Mouse (Mus musculus) right cerebral cortex, adult 18-20 months (tissue): ENCODE results near the gene Ell.
"Not testable (repeated sequence)": the region's sequence is repeated elsewhere in the genome, so short reads cannot be mapped to it uniquely, and the experiment has no call there.

Experiments used
- DNase-seq: peaks from one replicate; pipeline ENCODE4 v3.0.0; 2022; ENCODE audit warnings: mixed read lengths

Ell gene

GRCm38 (mm10) chr8:70570360-70570759, 31.1 kb downstream of the Ell start:
- no peak for DNase-seq

DNA sequence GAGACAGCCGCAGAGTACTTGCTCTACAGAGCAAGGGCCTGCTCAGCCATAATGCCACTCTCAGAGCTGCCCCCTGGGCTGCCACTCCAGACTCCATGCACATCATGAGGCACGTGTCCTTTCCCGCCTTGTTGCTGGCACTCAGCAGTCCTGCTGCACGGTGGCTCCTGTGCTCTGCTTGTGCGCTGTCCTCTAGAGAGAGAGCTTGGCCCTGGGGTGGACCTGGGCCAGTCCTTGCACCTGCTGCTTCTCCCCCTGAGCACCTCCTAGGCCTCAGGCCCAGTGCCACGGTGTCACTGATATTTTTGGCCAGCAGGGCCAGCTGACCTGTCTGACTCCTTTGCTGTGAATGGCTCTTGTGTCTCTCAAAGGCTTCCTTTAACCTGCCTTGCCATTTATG, 31.7 kb downstream of the Ell start:
- DNase-seq = no peak

DNA sequence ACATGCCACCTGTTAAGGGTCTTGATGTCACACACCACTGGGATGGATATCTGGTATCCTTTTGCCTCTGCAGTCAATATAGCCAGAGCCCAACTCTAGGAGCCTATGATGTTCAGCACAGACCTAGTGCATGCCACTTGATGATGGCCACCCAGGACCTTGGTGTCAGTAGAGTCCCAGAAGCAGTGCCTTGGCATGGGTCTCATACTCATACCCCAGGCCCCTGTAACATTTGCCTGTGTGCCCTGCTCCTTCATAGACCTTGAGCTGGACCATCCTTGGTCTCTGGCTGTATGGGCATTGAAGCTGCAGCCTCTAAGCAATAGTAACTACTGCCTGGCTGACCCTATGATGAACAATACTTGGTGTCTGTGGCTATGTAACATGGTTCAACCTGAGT, 35.0 kb downstream of the Ell start:
- no peak for DNase-seq

DNA sequence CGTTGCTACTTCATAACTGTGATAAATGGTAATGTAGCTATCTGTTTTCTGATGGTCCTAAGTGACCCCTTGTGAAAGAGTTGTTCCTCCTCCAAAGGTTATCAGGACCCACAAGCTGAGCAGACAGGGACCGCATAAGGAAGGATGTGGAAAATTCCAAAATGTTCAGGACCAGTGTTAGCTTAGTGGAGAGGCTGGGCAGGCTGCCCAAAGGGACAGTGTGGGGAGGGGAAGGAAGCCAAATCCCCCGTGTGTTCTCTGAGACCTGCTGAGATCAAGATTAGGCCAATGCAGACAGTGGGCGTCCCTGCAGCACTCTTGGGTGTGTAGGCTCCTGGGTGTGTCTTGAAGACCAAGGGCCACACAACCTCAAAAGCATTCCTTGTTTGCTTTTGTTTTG, 35.7 kb downstream of the Ell start:
- no peak for DNase-seq

- DNase-seq = no peak
These were observed 38.0 kb downstream of the Ell start for GRCm38 (mm10) chr8:70577207-70577606.

- no peak for DNase-seq
These were observed 44.5 kb downstream of the Ell start for GRCm38 (mm10) chr8:70583476-70584387.

DNA sequence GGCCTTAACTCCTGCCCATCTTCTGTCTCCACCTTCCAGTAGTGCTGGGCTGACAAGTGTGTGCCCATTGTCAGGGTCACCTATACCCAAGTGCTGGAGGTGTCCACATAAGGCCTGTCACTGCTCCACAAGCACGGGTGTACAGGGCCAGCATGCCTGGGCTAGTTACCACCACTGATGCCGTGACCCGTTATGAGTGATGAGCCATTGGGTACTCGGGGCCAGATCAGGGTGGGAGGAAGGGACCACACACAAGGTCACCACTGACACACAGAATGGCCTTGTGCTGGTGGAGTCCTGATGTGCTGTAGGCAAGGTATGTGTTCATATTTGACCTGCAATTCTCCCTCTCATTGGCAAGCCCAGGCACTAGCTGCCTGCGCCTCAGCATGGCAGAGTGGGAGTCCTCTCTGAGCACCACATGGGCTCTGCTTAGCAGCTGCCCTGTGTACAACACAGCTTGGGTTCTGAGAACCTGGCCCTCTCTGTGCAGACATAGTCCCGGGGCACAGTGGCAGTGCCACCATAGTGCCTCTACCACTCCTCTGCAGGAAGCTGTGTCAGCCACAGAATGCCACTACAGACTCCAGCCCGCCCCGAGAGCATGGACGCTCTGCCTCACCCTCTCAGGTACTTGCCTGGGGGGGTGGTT, 45.5 kb downstream of the Ell start:
- no peak for DNase-seq

GRCm38 (mm10) chr8:70585258-70585652, 46.0 kb downstream of the Ell start:
- peak; percentile 66 for DNase-seq

DNA sequence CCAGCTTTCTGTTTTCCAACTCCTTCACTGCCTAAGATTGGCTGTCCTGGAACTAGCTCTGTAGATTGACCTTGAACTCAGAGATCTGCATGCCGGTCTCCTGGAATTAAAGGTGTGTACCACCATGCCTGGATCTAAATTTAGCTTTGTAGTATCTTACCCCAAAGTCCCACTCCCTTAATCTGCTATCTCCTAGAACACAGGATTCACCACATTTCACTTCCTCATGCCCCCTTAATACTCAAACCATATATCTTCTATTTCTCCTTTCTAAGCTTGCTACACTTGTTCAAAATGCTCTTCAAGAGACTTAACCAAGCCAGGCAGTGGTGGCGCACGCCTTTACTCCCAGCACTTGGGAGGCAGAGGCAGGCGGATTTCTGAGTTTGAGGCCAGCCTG, 48.7 kb downstream of the Ell start:
- not testable (repeated sequence) for DNase-seq

GRCm38 (mm10) chr8:70591569-70591968, 52.3 kb downstream of the Ell start:
- DNase-seq = no peak

DNA sequence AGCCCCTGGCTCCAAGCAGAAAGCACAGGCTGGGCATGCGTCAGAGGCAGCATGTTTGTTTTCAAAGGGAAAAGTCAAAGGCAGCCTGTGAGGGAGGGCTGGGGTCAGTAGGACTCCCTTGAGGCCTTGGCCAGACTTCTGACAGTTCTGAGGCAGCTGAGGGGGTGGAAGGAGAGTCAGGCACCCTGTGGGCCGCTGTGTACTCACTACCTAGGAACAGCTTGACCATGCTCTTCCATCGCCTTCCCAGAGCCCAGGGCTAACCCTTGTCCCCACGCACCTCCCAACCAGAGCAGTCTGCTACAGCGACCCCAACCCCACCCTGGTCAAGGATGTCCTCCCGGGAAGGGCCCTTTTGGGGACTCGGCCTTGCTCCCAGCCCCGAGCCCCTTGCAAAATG, 53.9 kb downstream of the Ell start:
- DNase-seq = no peak

DNA sequence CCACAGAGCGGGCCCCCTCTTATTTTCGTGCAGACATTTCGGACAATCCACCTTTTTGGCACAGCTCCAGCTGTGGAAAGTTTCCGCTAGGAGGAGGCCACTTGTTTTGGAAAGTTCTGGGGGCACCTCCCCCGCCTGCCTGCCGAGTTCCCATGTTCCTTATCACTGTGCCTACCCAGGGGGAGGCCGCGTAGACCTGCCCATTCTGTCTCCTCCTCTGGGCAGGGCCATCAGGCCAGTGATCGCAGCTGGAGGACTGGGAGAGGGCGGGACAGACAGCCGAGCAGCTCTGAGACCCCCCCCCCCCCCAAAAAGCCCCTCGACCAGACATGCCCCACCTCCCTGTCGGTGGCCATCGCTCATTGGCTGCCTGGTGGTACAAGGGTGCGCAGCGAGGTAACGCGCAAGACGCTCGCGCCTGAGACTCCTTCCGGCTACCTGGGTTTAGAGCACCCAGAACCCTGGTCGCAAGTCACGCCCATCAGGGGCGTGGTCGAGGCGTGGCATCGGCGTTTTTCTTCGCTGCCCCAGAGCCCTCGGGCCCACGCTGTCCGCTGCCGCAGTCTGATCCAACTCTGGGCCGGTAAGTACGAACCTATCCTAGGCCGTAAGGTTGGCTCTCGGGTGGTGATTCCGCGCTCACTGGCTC, 54.8 kb downstream of the Ell start, which contains the start of gene Isyna1:
Gene Isyna1, plus strand, starts transcription at position 413 of the 649 bp plus-strand sequence.
- DNase-seq = peak; percentile 84

DNA sequence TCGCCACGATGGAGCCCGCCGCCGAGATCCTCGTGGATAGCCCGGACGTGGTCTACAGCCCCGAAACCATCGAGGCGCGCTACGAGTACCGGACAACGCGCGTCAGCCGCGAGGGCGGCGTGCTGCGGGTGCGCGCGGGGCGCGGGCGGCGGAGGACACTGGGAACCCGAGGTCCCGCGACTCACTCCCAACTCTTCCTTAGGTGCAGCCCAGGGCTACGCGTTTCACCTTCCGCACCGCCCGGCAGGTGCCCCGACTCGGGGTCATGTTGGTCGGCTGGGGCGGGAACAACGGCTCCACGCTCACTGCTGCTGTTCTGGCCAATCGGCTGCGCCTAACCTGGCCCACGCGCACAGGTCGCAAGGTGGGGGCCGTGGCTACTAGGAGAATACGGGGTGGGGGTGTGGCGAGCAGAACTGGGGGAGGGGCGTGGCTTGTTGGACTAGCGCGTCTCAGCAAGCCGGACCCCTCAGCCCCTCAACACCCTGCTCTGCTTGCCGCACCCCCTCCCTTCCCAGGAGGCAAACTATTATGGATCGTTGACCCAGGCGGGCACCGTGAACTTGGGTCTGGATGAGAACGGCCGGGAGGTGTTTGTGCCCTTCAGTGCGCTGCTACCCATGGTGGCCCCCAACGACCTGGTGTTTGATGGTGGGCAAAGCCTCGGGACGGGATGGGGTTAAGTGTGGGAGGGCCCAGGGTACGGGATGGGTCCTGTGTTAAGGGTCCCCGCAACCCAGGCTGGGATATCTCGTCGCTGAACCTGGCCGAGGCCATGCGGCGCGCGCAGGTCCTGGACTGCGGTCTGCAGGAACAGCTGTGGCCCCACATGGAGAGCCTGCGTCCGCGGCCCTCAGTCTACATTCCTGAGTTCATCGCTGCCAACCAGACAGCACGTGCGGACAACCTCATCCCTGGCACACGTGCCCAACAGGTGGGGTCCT, 55.6 kb downstream of the Ell start:
- DNase-seq = no peak

DNA sequence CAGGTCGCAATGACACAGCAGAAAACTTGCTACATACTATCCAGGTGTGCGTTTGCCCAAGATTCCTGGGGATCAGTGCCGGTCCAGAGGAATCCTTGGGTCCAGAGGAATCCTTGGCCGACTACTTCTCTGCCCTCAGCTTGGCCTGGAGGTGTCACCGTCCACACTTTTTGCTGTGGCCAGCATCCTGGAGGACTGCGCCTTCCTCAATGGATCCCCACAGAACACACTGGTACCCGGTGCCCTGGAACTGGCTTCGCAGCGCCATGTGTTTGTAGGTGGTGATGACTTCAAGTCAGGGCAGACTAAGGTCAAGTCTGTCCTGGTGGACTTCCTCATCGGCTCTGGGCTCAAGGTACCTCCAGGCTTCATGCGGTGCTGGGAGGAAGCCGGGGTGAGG, 56.6 kb downstream of the Ell start:
- no peak for DNase-seq

DNA sequence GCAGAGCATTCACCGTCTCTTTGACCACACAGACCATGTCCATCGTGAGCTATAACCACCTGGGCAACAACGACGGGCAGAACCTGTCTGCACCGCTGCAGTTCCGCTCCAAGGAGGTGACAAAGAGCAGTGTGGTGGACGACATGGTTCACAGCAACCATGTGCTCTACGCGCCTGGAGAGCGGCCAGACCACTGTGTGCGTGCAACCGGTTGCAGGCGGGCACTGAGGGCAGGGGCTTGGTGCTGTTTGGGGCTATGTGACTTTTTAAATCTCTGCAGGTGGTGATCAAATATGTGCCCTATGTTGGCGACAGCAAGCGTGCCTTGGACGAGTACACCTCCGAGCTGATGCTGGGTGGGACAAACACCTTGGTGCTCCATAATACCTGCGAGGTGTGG, 57.0 kb downstream of the Ell start:
- no peak for DNase-seq

- no peak for DNase-seq
These were observed 57.6 kb downstream of the Ell start for GRCm38 (mm10) chr8:70596775-70597416.

GRCm38 (mm10) chr8:70597417-70598272, 58.4 kb downstream of the Ell start:
- DNase-seq = no peak

DNA sequence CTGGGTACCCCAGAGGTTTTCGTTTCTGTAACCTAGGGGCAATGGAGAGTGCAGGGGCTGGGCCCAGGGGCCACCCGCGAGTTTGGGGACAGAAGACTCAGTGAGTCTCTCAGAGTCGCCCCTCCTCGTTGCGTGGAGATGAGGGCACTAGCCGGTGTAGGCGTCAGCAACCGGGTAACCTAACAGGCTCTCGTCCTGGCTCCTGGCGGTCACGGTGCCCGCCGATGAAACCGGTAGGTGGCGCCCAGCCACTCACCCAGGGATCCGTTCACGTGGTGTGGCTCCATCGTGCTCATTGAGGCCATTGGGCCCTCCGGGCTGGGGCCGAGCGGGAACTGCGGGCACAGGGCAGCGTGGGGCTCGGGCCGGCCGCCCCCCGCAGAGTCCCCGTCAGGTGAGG, 59.0 kb downstream of the Ell start:
- peak; percentile 90 for DNase-seq

DNA sequence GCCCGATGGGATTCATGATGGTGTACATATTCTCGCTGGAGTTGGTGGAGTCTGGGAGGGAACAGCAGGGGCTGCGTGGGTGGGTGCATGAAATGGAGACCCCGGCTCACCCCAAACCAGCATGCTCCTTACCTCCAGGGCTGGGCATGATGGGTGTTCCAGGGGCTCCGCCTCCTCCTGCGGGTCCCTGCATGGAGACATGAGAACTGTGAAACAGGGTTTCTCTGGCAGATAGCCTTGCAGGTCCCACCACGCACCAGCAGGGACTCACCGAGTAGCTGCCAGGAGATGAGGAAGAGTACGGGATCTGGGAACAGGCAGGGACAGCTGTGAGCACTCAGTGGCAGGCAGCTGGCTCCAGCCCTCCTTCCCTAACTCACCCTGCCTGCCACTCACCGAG, 59.5 kb downstream of the Ell start:
- no peak for DNase-seq

GRCm38 (mm10) chr8:70599507-70600290, 60.4 kb downstream of the Ell start:
- DNase-seq = no peak
